Mouse (Mus musculus): ENCODE data around the gene Mx1.

The Mx1 gene

GRCm38 (mm10) chr16:97462481-97463181 lies at the start of gene Mx1:
TSS of gene Mx1 (minus strand) at chr16:97462907.
- no peak for DNase-seq

DNA sequence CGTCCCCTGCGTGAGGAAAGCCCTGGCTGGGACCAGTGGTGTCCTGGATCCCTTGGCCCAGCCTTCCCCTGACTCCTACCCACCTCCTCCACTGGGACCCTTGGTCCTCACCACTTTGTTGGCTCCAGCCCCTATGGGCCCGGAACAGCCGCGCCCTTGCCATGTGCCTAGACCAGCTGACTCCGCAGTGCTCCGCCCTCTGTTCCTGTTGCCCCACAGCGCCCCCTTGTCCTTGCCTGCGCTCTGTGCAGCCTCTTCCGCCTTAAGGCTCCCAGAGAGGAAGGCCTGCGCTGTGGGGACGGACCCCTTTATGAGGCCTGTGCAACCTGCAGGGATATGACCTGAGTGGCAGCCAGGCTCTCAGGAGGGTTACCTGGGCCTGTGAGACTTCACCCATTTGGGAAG lies 49.6 kb upstream of the Mx1 start:
- DNase-seq, result no peak

- no peak for DNase-seq
These were observed 48.8 kb upstream of the Mx1 start for GRCm38 (mm10) chr16:97511495-97511894.

DNA sequence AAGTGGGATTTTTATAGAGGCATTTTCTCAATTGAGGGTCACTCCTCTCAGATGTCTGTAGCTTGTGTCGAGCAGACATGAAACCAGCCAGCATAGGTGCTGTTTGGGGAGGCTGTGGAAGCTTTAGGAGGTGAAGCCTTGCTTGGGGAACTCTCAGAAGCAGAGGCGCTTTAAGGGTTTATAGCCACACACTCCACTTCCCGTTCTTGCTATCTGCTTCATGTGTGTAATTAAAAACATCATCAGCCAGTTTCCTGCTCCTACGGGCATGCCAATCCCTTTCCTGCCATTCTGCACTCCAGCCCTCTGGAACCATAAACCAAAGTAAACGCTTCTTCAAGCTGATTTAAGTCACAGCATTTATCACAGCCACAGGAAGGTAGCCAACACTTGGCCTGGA lies 48.1 kb upstream of the Mx1 start:
- DNase-seq, result no peak

- no peak for DNase-seq
These were observed 45.1 kb upstream of the Mx1 start for GRCm38 (mm10) chr16:97507783-97508182.

DNA sequence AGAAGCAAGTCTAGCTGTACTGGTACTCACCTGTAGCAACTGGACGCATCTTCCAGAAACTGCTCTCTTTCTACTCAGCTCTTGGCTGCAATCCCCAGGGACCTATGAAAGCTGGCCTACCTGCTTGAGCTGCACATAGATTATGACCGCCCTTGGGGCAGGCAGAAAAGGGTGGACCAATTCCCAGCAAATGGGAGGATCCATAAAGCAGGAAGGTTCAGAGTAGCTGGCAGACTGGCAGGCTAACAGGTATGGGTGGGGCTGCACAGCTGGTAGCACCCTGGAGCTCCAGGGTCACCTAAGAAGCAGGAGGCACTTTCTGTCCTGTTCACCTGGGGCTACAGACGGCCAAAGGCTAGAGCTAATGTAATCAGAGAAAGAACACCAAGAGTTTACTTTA lies 42.1 kb upstream of the Mx1 start:
- no peak for DNase-seq

DNA sequence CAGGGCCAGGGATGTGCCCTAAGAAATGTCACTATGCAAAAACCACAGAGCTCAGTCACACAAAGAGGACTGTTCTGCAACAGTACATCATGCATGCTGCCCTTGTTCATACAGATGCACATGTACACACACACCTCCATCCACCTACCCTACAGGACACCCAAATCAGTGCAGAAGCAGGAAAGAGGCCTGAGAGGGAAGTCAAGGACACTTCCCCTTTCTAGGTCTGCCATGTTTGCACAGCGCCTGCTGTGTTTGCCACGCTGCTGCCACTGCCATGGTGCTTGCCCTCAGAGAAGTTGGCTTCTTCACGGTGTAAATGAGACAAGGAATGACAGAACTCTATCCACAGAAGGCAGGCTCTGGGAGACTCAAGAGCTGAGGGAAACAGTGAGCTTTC lies 41.1 kb upstream of the Mx1 start:
- no peak for DNase-seq

DNA sequence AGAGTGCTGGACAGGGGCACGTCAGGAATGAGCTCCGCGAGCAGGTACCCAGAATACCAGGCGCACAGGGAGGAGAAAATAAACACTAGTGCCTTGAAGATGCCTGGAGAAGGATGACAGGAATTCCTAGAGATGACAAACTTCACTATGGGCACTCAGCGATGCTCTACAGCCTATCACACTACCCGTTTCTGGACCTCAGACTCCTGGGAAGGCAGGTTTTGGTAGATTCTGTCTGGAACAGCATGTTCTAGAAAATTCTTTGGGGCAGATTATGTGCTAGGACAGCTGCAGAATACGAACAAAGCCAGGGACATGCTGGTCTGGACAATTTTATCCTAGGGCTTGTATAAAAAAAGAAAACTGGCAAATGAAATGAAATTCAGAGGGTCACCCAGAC lies 38.2 kb upstream of the Mx1 start:
- DNase-seq, result no peak

DNA sequence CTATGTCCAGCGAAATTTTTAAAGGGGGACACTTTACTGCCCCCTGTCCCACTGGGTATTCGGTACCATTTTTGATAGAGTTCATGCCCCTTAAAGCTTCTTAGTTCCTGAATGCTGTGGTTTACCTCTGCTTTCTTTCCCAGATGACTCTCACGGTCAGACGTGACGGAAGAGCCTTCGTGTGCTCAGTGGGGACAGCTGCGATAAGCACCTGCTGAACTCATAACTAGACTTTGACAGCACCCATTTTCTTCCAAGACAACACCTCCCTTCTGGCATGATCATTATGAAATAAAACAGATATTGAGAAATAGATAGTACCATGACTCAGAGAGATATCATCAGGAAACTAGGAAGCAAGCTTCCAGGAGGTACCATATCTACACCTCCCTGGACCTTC lies 36.7 kb upstream of the Mx1 start:
- no peak for DNase-seq

DNA sequence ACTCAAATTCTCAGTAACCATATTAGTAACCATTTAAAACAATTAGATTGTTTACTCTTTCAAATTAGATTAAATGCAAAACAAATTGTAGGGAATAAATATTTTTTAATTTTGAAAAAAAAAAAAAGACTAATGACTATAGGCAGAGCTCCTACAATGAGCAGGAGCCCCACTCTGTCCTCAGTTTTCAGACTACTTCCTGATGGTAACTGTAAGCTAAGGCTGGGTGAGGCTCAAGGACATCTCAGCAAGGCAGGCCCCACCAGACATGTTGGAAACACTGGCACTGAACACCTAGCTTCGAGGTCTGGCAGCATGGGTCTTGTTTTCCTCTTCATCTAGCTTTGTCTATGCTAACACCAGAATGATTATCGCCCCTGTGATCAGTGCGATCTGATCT lies 35.4 kb upstream of the Mx1 start:
- DNase-seq, result no peak

DNA sequence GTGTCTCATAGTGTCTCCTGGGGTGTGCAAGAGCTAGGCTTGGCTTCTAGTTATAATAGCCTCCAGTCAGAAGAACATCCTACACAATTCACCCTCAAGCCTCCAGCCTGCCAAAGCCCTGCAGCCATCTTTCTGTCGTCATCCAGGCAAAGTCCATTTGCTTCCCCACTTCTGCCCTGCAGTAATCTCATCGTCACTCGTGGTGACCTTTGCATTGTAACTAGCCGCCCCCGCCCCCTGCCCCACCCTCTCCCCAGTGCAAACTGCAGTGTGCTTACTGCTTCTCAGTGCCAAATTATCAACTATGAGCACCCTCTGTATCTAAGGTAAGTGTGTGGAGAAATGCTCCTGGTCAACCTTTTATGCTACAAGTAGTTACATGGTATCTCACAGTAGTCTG lies 35.0 kb upstream of the Mx1 start:
- no peak for DNase-seq

DNA sequence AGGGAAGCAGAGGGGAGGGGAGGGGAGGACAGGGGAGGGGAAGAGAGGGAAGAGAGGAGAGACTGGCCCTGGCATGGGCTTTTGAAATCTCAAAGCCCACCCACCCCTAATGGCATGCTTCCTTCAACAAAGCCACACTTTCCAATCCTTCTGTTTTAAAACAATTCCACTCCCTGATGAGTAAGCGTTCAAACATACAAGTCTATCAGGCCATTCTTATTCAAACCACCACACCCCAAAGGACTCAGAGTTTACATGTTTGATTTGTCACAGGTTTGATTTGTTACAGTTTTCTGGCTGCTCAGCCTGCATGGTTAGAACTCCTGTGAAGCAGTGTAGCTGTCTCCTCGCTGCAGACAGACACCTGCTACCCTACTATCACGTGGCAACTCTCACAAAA lies 33.3 kb upstream of the Mx1 start:
- DNase-seq, result no peak

GRCm38 (mm10) chr16:97492369-97492768 lies 29.7 kb upstream of the Mx1 start:
- DNase-seq, result no peak

- DNase-seq, result no peak
These were observed 15.9 kb upstream of the Mx1 start for GRCm38 (mm10) chr16:97478655-97479054.

DNA sequence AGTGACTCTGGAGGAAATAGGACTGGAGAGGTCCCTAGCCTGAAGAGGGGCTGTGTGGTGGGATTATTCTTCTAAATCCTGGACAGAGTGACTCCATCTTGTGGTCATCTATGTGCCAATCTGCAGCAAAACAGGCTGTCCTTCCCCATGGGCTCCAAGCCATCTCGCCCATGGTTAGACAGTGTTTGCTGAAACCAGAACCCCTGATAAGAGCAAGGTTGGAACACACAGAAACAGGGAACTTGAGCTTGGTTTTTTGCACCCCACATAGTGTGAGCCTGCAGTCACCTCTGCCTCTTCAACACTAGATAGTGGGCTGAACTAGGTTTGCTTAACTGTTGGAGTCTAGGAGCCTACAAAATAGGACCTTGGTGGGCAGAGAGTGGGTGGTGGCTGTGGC lies 13.8 kb upstream of the Mx1 start:
- DNase-seq, result no peak

- no peak for DNase-seq
These were observed 12.9 kb upstream of the Mx1 start for GRCm38 (mm10) chr16:97475581-97475980.

DNA sequence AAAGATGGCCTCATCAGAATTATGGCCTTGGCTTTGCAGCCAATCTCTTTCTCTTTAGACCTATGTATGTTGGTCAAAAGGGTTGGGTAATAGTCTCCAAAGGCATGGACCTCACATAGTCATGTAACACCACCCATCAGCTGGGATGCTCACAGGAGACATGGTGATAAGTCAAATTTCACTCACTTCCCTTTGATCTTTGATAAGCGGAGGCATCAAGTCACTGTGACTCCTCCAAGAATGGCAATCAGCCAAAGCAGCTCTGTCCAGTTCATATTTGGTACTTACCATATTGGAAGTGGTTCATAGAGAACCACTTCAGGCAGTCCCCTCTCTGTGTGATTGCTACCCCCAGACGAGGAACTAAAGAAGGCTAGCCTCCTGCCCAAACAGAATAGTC lies 12.0 kb upstream of the Mx1 start:
- no peak for DNase-seq

DNA sequence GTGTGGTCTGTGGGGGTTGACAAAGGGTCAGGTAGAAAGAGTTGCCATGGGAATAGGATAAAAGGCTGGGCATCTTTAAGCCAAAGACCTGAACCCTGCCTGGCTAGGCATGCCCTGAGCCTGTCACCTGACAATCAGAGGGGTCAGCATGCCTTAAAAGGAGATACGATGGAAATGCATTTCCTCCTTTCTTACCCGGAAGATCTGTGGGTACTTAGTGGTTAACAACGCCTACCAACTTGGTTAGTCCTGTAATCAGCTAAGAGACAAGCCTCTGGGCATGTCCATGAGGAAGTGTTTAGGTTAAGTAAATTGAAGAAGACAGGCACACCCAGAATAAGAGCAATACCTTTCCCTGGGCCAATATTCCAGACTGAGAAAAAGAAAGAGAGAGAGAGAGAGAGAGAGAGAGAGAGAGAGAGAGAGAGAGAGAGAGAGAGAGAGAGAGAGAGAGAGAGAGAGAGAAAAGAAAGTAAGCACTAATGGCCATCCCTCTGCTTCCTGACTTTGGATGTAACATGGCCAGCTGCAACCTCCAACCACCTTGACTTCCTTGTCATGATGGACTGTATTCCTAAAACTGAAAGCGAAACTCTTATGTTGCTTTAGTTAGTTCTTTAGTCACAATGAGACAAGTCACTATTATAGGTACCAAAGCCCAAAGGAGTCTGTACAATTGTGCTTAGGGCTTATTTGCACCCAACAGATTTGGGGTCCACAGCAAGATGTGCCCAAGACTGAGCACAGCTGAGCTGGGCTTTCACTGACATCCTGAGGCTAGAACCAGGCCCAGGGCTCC lies 5.5 kb upstream of the Mx1 start:
- no peak for DNase-seq

DNA sequence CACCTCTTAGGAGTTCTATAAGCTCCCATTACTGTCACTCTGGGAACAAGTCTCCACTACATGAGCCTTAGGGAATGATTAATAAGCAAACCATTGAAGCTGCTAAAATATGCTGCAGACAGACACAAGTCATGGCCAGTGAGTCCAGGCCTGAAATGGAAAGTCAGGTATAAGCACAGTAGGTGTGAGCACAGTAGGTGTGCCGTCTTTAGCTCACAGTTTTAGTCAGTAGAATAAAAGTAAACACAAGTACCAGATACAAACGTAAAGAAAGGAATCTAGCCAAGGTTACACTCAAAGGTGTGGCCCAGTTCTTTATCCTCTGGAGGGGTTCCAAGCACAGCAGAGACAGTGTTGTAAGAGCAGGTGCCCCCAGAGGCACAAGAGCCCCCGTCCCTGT lies 4.8 kb upstream of the Mx1 start:
- DNase-seq, result no peak

- DNase-seq, result no peak
These were observed 3.7 kb upstream of the Mx1 start for GRCm38 (mm10) chr16:97466182-97466957.

- DNase-seq, result no peak
These were observed 1.4 kb downstream of the Mx1 start for GRCm38 (mm10) chr16:97461271-97461670.

DNA sequence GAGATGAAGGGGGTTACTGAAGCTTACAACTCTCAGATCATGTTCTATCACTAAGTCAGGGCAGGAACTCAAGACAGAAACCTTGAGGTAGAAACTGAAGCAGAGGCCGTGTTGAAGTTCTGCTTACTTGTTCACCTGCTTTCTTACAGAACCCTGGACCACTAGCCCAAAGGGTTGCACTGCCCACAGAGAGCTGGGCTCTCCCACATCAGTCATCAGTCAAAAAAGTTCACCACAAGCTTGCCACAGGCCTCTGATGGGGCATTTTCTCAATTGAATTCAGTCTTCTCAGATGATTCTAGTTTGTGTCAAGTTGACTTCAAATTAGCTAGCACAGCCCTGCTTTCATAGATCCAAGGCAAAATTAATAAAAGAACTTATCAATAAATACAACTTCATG lies 2.9 kb downstream of the Mx1 start:
- no peak for DNase-seq

DNA sequence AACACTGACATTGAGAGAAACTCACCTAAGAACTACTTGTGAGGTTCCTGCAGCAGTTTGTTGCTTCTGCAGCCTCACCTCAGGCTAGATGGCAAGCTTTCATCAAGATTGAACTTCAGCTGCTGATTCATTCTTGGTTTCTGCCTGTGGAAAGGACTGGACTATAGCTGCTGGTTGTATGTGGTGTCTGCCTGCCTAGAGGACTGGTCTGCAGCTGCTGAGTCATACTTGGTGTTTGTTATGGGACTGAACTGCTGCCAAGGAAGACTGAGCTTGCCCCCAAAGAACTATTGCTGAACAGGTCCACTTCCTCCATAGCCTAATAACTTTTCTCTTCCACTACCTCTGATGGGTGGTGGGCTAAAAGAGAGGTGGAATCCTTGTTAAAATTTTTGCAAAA lies 15.3 kb downstream of the Mx1 start:
- DNase-seq, result no peak

GRCm38 (mm10) chr16:97443670-97444263 lies 18.9 kb downstream of the Mx1 start:
- DNase-seq, result peak; percentile 54

All from kidney, adult 9 months (tissue).